Mouse (Mus musculus): ENCODE data around the gene Ccdc38.

DNA sequence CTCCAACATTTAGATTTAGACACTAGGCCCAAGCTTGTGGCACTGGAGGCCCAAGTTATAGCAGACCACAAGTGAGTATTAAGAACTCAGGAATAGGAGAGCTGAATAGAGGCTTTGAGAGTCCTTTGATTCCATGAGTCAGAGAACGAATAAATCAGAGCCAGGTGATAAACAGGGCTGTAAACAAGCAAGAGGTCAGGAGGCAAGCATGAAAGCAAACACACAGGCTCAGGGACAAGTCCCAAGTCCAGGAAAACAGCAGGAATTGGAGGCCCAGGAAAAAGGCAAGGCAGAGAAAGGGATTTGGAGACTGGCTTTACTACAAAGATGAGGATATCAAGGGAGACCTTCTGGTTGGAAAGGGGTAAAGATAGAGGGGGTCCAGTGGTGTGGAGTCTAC, 15.1 kb upstream of the Ccdc38 start:
- no peak for TF ChIP-seq GATA1 (IDR thresholded peaks at IDR 0.05; ENCODE audit: borderline replicate concordance, low read length)
- TF ChIP-seq FLI1 (IDR thresholded peaks at IDR 0.05; ENCODE audit: low read length) = no peak

All from megakaryocyte, embryonic 14.5 days (primary cell).